Mouse (Mus musculus): Measurements from ENCODE around the gene Apba3. TPM values are rescaled to one million over a fixed set of nuclear protein-coding genes. Genes with fewer than 3 reads are reported as not detected.

Apba3 gene
- polyA plus RNA-seq, 1 experiment from 2014 or later, result 26.4 TPM

DNA sequence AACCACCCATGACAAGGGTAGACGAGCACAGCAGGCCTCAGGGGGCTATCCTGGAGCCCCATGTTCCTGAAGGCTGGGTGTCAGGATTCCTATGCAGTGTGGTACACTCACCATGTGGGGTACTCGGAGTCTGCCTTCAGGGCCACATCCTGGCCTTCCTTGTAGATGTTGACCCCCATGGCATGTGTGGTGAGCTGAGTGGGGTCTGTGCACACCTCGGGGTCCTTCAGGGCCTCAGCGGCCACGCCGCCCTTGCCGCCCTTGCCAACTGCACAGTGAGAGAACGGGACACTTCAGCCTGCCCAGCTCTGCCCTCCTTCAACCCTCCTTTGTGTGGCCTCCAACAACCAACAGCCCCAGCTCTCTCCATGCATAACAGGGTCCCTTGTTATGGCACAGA, 1.2 kb upstream of the Apba3 start:
- no peak for ATAC-seq (ENCODE audit: low FRiP score)
- Histone ChIP-seq H3K9ac (peak overlapping the region; percentile 70), H3K9me3 (ENCODE audit: control insufficient read depth, low read length) (peaks cover 2% of the 10 kb centered on the region; the same call in 1 of the 2 replicates), H3K36me3 (replicated peaks; ENCODE audit: control insufficient read depth, insufficient read depth) (peaks cover 30% of the 10 kb centered on the region), H3K27ac (no peak overlapping the region), H3K4me3 (replicated peaks; ENCODE audit: low read length) (peak overlapping the region; percentile 52; the same call in 1 of the 2 replicates), H3K4me1 (replicated peaks; ENCODE audit: control insufficient read depth, insufficient read depth, low read length) (peaks cover 25% of the 10 kb centered on the region), H3K4me2 (replicated peaks) (peak overlapping the region; percentile 68), H3K27me3 (ENCODE audit: control insufficient read depth, insufficient read depth, low read length) (no peaks in the 10 kb centered on the region)
- DNase-seq (ENCODE audit: low spot score), result no peak
- WGBS, result 93% methylated on average over 8 of the region's 8 CpGs

DNA sequence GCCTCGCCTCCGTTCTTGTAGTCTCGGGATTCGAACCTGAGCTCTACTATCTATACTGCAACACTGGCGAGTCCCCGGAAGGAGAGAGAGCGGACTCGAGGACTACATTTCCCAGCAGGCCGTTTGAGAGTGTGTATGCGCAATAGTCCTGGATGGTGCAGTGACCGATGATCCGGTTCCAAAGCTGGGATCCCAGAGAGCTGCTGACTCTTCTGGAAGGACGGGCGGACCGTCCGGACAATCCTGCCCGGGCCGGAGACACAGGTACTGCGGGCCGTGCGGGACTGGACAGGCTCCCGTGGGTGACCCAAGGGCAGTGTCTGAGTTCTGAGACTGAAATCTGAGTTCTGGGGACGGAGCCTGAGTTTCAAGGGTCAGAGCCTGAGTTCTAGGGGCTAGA, 1.3 kb downstream of the Apba3 start:
- no peaks in the 10 kb centered on the region for H3K9me3 ChIP-seq (ENCODE audit: control insufficient read depth, low read length)
- WGBS, result 2% methylated on average over 23 of the region's 23 CpGs

DNA sequence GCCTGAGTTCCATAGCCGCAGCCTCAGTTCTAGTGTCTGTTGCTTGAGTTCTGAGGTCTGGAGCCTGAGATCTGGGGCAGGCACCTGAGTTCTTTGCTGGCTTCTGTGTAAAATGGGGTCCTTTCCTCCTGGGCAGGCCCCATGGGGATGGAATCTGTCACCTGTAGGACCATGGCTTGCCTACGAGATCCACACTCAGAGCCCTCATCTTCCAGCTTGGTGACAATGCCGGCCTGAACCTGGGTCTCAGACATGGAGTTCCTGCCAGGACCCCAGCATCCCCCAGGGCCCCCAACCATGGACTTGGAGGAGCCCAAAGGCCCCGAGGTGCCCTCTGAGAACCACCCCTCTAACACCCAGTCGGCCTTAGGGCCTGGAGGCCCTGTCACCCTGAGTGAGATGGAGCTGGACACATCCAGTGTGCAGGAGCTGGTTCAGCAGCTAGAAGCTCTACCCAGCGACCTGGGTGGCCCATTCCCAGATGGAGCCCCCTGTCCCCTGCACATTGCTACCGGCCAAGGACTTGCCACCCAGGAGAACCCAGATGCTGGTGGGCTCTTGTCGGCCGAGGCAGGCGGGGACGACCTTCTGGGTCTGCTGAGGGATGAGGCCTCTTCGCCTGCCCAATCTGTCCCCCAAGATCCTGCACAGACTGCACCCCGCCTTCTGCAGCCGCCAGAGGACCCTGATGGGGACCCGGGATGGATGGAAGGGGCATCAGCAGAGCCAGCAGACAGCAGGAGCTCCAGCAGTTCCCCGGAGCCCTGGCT, 2.1 kb downstream of the Apba3 start:
- ATAC-seq (ENCODE audit: low FRiP score) (no peak), DNase-seq (ENCODE audit: low spot score) (no peak)
- Histone ChIP-seq H3K9me3 (ENCODE audit: control insufficient read depth, low read length) (no peaks in the 10 kb centered on the region), H3K27me3 (ENCODE audit: control insufficient read depth, insufficient read depth, low read length) (no peaks in the 10 kb centered on the region), H3K4me2 (replicated peaks) (peak overlapping the region; percentile 82), H3K9ac (peak overlapping the region; percentile 79), H3K36me3 (replicated peaks; ENCODE audit: control insufficient read depth, insufficient read depth) (peaks cover 43% of the 10 kb centered on the region), H3K4me3 (replicated peaks; ENCODE audit: low read length) (peak overlapping the region; percentile 63), H3K27ac (no peak overlapping the region), H3K4me1 (replicated peaks; ENCODE audit: control insufficient read depth, insufficient read depth, low read length) (peaks cover 25% of the 10 kb centered on the region)
- WGBS, result 85% methylated on average over 16 of the region's 16 CpGs

More for the DNA sequence above, 1.3 kb downstream of the Apba3 start:
- no peaks in the 10 kb centered on the region for H3K27me3 ChIP-seq (ENCODE audit: control insufficient read depth, insufficient read depth, low read length)
- H3K27ac ChIP-seq, result peak overlapping the region; percentile 12; the same call in 1 of the 2 replicates
- H3K4me3 ChIP-seq (replicated peaks; ENCODE audit: low read length), result peak overlapping the region; percentile 63
- H3K4me2 ChIP-seq (replicated peaks), result peak overlapping the region; percentile 82
- ATAC-seq (ENCODE audit: low FRiP score) (peak; percentile 52; the same call in 1 of the 2 replicates), DNase-seq (ENCODE audit: low spot score) (peak; percentile 84)
- H3K4me1 ChIP-seq (replicated peaks; ENCODE audit: control insufficient read depth, insufficient read depth, low read length), result peaks cover 25% of the 10 kb centered on the region
- peak overlapping the region; percentile 79 for H3K9ac ChIP-seq
- peaks cover 41% of the 10 kb centered on the region for H3K36me3 ChIP-seq (replicated peaks; ENCODE audit: control insufficient read depth, insufficient read depth)

- Histone ChIP-seq H3K4me2 (replicated peaks) (no peak overlapping the region), H3K9me3 (ENCODE audit: control insufficient read depth, low read length) (no peaks in the 10 kb centered on the region), H3K36me3 (replicated peaks; ENCODE audit: control insufficient read depth, insufficient read depth) (peaks cover 31% of the 10 kb centered on the region), H3K27me3 (ENCODE audit: control insufficient read depth, insufficient read depth, low read length) (no peaks in the 10 kb centered on the region), H3K4me3 (replicated peaks; ENCODE audit: low read length) (no peak overlapping the region), H3K4me1 (replicated peaks; ENCODE audit: control insufficient read depth, insufficient read depth, low read length) (peaks cover 14% of the 10 kb centered on the region), H3K9ac (no peak overlapping the region), H3K27ac (no peak overlapping the region)
- no peak for DNase-seq (ENCODE audit: low spot score)
- 95% methylated on average over 20 of the region's 21 CpGs for WGBS
- no peak for ATAC-seq (ENCODE audit: low FRiP score)
Measured at GRCm38 (mm10) chr10:81272356-81272755, 5.6 kb downstream of the Apba3 start.

DNA sequence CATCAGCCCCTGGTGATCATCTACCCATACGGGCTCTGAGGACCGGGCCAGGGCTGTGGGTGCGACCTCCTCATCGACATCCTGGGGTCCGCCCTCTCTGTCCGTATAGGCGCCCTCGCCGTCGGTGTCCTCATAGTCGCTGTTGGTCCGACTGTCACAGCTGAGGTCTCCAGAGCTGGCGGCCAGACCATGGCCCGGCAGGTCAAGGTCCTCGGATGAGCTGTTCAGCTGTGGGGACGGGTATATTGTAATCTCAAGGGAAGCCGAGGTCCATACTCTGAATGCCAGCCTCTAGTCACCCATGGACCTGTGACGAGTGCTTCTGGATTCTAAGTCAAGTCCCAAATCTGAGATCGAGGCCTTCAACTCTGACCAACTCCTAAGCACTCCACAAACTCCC, 7.1 kb downstream of the Apba3 start:
- no peaks in the 10 kb centered on the region for H3K9me3 ChIP-seq (ENCODE audit: control insufficient read depth, low read length)
- no peak overlapping the region for H3K4me3 ChIP-seq (replicated peaks; ENCODE audit: low read length)
- peaks cover 3% of the 10 kb centered on the region for H3K4me1 ChIP-seq (replicated peaks; ENCODE audit: control insufficient read depth, insufficient read depth, low read length)
- H3K27me3 ChIP-seq (ENCODE audit: control insufficient read depth, insufficient read depth, low read length), result no peaks in the 10 kb centered on the region
- H3K4me2 ChIP-seq (replicated peaks), result no peak overlapping the region
- peaks cover 31% of the 10 kb centered on the region for H3K36me3 ChIP-seq (replicated peaks; ENCODE audit: control insufficient read depth, insufficient read depth)
- WGBS, result 96% methylated on average over 19 of the region's 19 CpGs
- no peak overlapping the region for H3K9ac ChIP-seq
- DNase-seq (ENCODE audit: low spot score), result no peak
- ATAC-seq (ENCODE audit: low FRiP score), result no peak
- no peak overlapping the region for H3K27ac ChIP-seq

- 82% methylated on average over 22 of the region's 22 CpGs for WGBS
- H3K4me3 ChIP-seq (replicated peaks; ENCODE audit: low read length), result no peak overlapping the region
- no peak overlapping the region for H3K27ac ChIP-seq
- H3K9me3 ChIP-seq (ENCODE audit: control insufficient read depth, low read length), result no peaks in the 10 kb centered on the region
- H3K4me1 ChIP-seq (replicated peaks; ENCODE audit: control insufficient read depth, insufficient read depth, low read length), result no peaks in the 10 kb centered on the region
- ATAC-seq (ENCODE audit: low FRiP score) (no peak), DNase-seq (ENCODE audit: low spot score) (no peak)
- peaks cover 11% of the 10 kb centered on the region for H3K36me3 ChIP-seq (replicated peaks; ENCODE audit: control insufficient read depth, insufficient read depth)
- no peaks in the 10 kb centered on the region for H3K27me3 ChIP-seq (ENCODE audit: control insufficient read depth, insufficient read depth, low read length)
- H3K4me2 ChIP-seq (replicated peaks), result no peak overlapping the region
- no peak overlapping the region for H3K9ac ChIP-seq
Measured at GRCm38 (mm10) chr10:81277676-81278075, 10.9 kb downstream of the Apba3 start.

DNA sequence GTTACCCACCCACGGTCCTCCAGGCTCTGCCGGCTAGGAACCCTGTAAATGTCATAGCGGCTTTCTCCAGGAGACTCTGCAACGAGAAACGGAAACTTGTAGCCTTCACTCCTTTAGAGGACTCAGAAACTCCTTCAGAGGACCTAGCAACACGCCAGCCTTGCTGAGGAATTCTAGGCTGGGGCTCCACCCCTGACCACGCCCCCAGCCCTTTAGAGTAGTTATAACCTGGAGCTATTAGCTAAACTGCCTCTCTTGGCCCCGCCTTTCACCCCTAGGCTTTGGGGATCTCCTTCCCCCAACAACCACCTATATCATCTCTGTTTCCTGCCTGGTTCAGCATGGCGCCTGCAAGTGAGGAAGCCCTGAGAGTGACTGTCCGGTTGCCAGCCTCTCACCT, 12.7 kb downstream of the Apba3 start:
- Histone ChIP-seq H3K36me3 (replicated peaks; ENCODE audit: control insufficient read depth, insufficient read depth) (no peaks in the 10 kb centered on the region), H3K27ac (no peak overlapping the region), H3K27me3 (ENCODE audit: control insufficient read depth, insufficient read depth, low read length) (peaks cover 14% of the 10 kb centered on the region), H3K4me3 (replicated peaks; ENCODE audit: low read length) (no peak overlapping the region), H3K9ac (no peak overlapping the region), H3K9me3 (ENCODE audit: control insufficient read depth, low read length) (no peaks in the 10 kb centered on the region), H3K4me2 (replicated peaks) (no peak overlapping the region), H3K4me1 (replicated peaks; ENCODE audit: control insufficient read depth, insufficient read depth, low read length) (no peaks in the 10 kb centered on the region)
- no peak for DNase-seq (ENCODE audit: low spot score)
- 43% methylated on average over 10 of the region's 10 CpGs for WGBS
- no peak for ATAC-seq (ENCODE audit: low FRiP score)

DNA sequence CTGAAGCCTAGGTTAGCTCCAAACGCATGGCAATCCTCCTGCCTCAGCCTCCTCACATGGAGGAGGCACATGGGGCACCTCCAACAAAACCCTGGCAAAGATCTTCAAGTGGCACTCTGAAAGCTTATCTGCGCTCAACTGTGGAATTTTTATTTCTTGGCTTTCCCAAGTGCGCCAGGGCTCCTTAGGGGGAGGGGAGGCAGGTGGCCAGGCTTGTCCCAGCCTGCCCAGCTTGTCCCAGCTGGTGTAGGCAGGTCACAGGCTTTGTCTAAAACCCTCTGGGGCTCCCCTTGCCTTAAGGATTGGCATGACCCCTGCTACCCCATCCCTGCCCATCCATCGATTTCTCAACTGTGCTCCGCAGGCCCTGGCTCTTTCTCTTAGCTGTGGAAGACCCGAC, 17.4 kb downstream of the Apba3 start:
- WGBS, result 51% methylated on average over 6 of the region's 6 CpGs
- peaks cover 25% of the 10 kb centered on the region for H3K27me3 ChIP-seq (ENCODE audit: control insufficient read depth, insufficient read depth, low read length)

DNA sequence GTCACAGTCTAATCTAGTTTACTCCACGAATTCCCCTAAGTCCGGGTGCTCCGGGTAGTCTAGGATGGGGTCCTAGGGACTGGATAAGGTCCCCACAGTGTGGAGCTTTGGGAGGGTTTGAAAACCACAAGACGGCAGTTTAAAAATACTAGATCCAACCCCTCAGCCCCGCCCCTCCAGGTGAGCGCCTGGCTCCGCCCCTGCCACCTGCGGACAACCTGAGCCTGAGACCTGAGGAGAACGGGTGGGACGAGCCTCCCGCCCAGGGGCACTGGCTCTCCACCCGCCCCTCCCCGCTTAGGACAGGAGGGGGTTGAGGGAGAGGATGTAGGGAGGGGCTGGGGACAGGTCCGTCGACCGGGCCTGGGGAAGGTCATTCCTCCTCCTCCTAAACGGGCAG, 18.0 kb downstream of the Apba3 start:
- H3K4me2 ChIP-seq (replicated peaks), result peak overlapping the region; percentile 85
- 14% methylated on average over 17 of the region's 17 CpGs for WGBS
- H3K27me3 ChIP-seq (ENCODE audit: control insufficient read depth, insufficient read depth, low read length), result peaks cover 28% of the 10 kb centered on the region
- peak overlapping the region; percentile 46; the same call in 1 of the 2 replicates for H3K4me3 ChIP-seq (replicated peaks; ENCODE audit: low read length)
- H3K36me3 ChIP-seq (replicated peaks; ENCODE audit: control insufficient read depth, insufficient read depth), result no peaks in the 10 kb centered on the region
- no peaks in the 10 kb centered on the region for H3K9me3 ChIP-seq (ENCODE audit: control insufficient read depth, low read length)
- no peak for ATAC-seq (ENCODE audit: low FRiP score)
- DNase-seq (ENCODE audit: low spot score), result no peak
- no peaks in the 10 kb centered on the region; the same call in 1 of the 2 replicates for H3K4me1 ChIP-seq (replicated peaks; ENCODE audit: control insufficient read depth, insufficient read depth, low read length)
- no peak overlapping the region for H3K27ac ChIP-seq
- no peak overlapping the region for H3K9ac ChIP-seq

More for the DNA sequence above, 17.4 kb downstream of the Apba3 start:
- Histone ChIP-seq H3K4me2 (replicated peaks) (no peak overlapping the region), H3K36me3 (replicated peaks; ENCODE audit: control insufficient read depth, insufficient read depth) (no peaks in the 10 kb centered on the region), H3K9ac (no peak overlapping the region), H3K27ac (no peak overlapping the region), H3K9me3 (ENCODE audit: control insufficient read depth, low read length) (no peaks in the 10 kb centered on the region), H3K4me3 (replicated peaks; ENCODE audit: low read length) (no peak overlapping the region), H3K4me1 (replicated peaks; ENCODE audit: control insufficient read depth, insufficient read depth, low read length) (no peaks in the 10 kb centered on the region; the same call in 1 of the 2 replicates)
- DNase-seq (ENCODE audit: low spot score) (no peak), ATAC-seq (ENCODE audit: low FRiP score) (no peak)
